Mouse (Mus musculus): ENCODE measurements around the gene Slc25a53. TPM values are rescaled to one million over a fixed set of nuclear protein-coding genes. Genes with fewer than 3 reads are reported as not detected.

Gene Slc25a53
- total RNA-seq (2018; cell fraction: chromatin; rRNA removed) = 10 to 100 TPM in 22 of 26 experiments, 1 to 10 TPM in 4; 4.7 to 25.6 (median 14.1) TPM
- 1 to 10 TPM; 1.1 to 4.8 (median 2.2) TPM for total RNA-seq (2018; cell fraction: cytosol; rRNA removed)
- total RNA-seq (2018; cell fraction: nucleus; rRNA removed) = 10 to 100 TPM in 13 of 26 experiments, 1 to 10 TPM in 13; 4.0 to 35.6 (median 9.7) TPM
- polyA plus RNA-seq (2018) = 2.3 to 3.0 TPM (median 2.7 TPM) in 3 replicates

DNA sequence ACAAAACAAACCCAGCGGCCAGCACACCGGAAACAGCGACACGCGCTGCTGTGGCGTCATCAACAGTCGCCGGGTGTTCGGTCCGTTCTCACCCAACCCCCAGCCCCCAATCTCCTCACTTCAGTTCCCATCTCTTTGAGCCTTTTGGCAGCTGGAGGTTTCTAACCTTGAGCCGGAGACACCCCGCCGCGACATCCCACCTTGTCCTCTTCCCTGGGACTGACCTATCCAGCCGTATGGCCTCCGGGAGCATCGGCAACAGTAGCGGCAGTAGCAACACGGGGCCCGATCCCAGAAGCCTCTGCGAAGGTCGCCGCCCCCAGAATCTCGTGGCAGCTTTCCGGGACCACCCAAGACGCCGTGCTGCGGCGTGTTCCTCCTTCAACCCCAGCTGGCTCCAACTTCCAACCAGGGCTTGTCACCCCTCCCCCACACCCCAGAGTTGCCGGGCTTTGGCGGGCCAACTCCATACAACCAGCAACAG, at the start of gene Slc25a53:
Gene Slc25a53 (minus strand): TSS at position 303 of the 484 bp plus-strand sequence.
- Histone ChIP-seq H3K79me2 (ENCODE audit: inconsistent target) (peaks cover 31% of the 10 kb centered on the region; the same call in 1 of the 2 replicates), H3K36me3 (ENCODE audit: inconsistent target) (no peaks in the 10 kb centered on the region)
- 29% methylated on average over 29 of the region's 31 CpGs for WGBS (ENCODE audit: missing documents)

DNA sequence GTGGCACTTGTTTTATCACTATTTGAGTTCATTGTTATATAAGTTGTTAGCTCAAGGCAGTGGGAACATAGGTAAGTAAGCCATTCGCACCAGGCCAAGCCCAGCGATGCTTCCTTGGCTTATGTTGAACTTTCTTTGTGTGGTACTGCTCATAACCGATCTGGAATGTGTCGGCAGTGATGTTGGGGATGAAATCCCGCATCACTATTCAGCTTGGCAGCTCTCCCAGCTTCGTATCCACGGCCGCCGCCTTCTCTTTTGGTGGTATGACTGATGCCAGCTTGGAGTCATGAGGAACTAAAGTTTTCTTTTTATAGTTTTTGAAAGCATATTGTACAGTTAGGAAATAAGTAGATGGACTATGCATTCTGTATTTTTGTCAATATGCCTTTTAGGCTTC, 25.1 kb upstream of the Slc25a53 start:
- WGBS (ENCODE audit: missing documents) = 90% methylated on average over 9 of the region's 9 CpGs
- no peaks in the 10 kb centered on the region for H3K79me2 ChIP-seq (ENCODE audit: inconsistent target)
- H3K36me3 ChIP-seq (ENCODE audit: inconsistent target) = no peaks in the 10 kb centered on the region
- no peak overlapping the region for H3K27ac ChIP-seq
- H3K4me3 ChIP-seq (ENCODE audit: inconsistent target) = no peak overlapping the region

More for the DNA sequence above, at the start of gene Slc25a53:
- H3K27ac ChIP-seq = peak within 1 kb of the TSS; percentile 70
- H3K4me3 ChIP-seq (ENCODE audit: inconsistent target) = peak within 1 kb of the TSS; percentile 46

GRCm38 (mm10) chrX:137049425-137050225, 11.5 kb upstream of the Slc25a53 start, which contains the start of gene Fam199x:
Gene Fam199x, plus strand, starts transcription at chrX:137049594.
- Histone ChIP-seq H3K4me3 (ENCODE audit: inconsistent target) (peak within 1 kb of the TSS; percentile 56), H3K36me3 (ENCODE audit: inconsistent target) (no peaks in the 10 kb centered on the region), H3K79me2 (ENCODE audit: inconsistent target) (no peaks in the 10 kb centered on the region), H3K27ac (no peak within 1 kb of the TSS)
- 15% methylated on average over 40 of the region's 62 CpGs for WGBS (ENCODE audit: missing documents)

DNA sequence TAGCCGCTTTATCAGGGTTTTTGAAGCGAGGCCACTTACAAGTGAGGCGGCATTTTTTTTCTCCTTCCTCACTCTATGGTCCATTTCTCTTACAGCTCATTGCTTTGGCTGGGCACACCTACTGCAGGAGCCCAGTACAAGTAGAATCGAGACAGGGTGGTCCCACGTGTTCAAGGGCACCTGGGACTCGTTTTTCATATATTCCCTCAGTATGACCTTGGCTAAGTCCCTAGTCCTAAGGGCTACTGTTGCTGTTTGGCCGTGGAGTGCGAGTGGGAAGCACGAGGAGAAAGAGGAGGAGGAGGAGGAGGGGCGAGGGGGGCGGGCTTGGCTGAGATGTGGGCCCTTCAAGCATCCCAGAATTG, 10.9 kb upstream of the Slc25a53 start:
- no peak overlapping the region for H3K4me3 ChIP-seq (ENCODE audit: inconsistent target)
- H3K79me2 ChIP-seq (ENCODE audit: inconsistent target) = no peaks in the 10 kb centered on the region
- WGBS (ENCODE audit: missing documents) = 33% methylated on average over 8 of the region's 11 CpGs
- H3K36me3 ChIP-seq (ENCODE audit: inconsistent target) = no peaks in the 10 kb centered on the region
- no peak overlapping the region for H3K27ac ChIP-seq

DNA sequence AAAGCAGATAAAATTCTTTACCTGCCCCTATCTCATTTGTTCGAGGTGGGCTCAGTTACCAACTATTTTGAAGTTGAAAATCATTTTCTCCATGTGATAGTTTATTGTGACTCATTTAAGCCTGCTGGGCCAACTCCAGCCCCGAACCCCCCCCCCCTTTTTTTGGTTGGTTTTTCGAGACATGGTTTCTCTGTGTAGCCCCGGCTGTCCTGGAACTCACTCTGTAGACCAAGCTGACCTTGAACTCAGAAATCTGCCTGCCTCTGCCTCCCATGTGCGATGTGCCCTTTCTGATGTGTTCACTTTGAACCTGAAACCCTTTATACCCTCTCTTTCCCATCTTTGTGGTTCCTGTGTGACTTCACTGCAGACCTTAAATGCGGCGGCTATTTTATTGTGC, 400 bp upstream of the Slc25a53 start:
- Histone ChIP-seq H3K4me3 (ENCODE audit: inconsistent target) (peak overlapping the region; percentile 46), H3K36me3 (ENCODE audit: inconsistent target) (no peaks in the 10 kb centered on the region), H3K27ac (peak overlapping the region; percentile 70), H3K79me2 (ENCODE audit: inconsistent target) (peaks cover 30% of the 10 kb centered on the region; the same call in 1 of the 2 replicates)
- 40% methylated on average over 5 of the region's 7 CpGs for WGBS (ENCODE audit: missing documents)

DNA sequence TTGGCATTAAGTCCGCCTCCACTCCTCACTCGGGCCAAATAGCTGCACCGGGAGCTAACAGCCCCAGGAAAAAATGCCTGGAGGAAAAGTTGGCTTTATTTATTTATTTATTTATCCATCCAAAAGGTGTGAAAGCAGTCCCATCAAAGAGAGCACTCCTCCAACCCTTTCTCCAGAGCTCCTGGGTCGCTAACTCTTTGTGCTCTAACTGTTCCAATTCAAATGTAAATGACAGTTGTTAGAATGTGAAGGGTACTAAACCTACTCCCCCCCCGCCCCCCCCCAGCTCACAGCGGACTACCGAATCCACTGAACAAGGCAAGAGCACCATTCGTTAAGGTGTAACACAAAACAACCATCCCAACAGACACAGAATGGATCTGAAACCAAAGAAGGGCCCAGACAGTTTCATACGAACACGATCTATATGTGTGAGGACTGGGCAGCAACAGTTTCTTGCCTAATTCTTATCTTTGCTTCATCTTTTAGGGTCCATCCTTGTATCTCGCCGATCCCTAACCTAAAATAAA, 567 bp downstream of the Slc25a53 start:
- Histone ChIP-seq H3K79me2 (ENCODE audit: inconsistent target) (peaks cover 31% of the 10 kb centered on the region; the same call in 1 of the 2 replicates), H3K27ac (peak overlapping the region; percentile 70), H3K4me3 (ENCODE audit: inconsistent target) (peak overlapping the region; percentile 46), H3K36me3 (ENCODE audit: inconsistent target) (no peaks in the 10 kb centered on the region)
- 29% methylated on average over 8 of the region's 12 CpGs for WGBS (ENCODE audit: missing documents)

DNA sequence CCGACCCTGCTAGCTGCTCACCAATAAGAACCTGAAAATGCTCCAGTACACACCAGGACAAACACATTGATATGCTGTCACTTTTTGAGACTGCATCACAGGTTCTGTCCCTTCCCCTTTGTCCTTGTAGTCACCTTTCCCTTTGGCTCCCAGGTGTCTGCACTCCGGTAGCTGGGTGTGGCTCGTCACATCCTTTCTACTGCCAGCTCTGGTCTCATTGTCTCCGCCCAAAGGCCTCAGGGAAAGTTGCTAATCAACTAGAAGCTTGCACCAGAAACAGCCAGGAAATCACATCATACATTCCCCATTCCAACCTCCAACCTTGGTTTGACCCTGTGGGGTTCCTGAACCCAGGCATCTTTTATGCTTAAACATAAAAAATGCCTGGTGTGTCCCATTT, 3.8 kb downstream of the Slc25a53 start:
- 89% methylated on average over 4 of the region's 4 CpGs for whole genome bisulfite sequencing (ENCODE audit: missing documents)
- H3K79me2 ChIP-seq (ENCODE audit: inconsistent target) = peaks cover 31% of the 10 kb centered on the region; the same call in 1 of the 2 replicates
- no peaks in the 10 kb centered on the region for H3K36me3 ChIP-seq (ENCODE audit: inconsistent target)
- H3K27ac ChIP-seq = no peak overlapping the region
- no peak overlapping the region for H3K4me3 ChIP-seq (ENCODE audit: inconsistent target)

DNA sequence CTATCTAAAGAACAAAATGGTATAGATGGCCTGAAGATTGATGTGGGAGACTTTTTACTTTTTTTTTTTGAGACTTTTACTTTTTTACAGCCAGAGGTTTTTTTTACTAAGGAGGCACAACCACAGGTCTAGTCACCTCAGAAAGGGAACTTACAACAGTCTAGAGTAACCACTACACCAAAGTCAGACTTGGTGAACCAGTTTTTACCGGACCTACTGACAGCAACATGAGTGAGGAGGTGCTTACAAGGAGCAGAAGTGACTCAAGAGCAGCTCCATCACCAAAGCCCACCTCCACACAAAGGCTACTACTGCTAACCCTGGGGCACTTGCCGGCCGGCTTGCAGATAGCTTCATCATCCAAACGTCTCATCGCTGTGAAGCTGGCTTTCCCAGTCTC, 6.4 kb downstream of the Slc25a53 start:
- H3K27ac ChIP-seq = no peak overlapping the region
- no peak overlapping the region for H3K4me3 ChIP-seq (ENCODE audit: inconsistent target)
- 86% methylated on average over 5 of the region's 5 CpGs for WGBS (ENCODE audit: missing documents)
- peaks cover 21% of the 10 kb centered on the region; the same call in 1 of the 2 replicates for H3K79me2 ChIP-seq (ENCODE audit: inconsistent target)
- no peaks in the 10 kb centered on the region for H3K36me3 ChIP-seq (ENCODE audit: inconsistent target)

DNA sequence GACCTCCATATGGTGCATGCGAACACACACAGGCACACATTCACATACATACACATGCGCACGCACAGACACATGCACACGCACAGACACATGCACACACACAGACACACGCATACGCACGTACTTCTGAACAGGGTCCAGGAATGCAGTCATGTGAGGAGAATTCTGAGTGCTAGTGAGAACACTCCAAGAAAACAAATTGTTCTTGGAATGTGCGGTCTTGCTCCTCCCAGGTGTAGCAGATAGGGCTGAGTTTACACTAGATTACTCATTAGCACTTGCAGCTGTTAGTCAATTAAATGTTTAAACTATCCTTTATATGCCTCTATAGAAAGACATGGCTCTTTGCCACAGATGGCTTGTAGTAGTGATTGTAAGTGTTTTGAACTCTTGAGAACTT, 7.2 kb downstream of the Slc25a53 start:
- H3K79me2 ChIP-seq (ENCODE audit: inconsistent target) = peaks cover 15% of the 10 kb centered on the region; the same call in 1 of the 2 replicates
- H3K36me3 ChIP-seq (ENCODE audit: inconsistent target) = no peaks in the 10 kb centered on the region
- WGBS (ENCODE audit: missing documents) = 96% methylated on average over 8 of the region's 8 CpGs
- no peak overlapping the region for H3K4me3 ChIP-seq (ENCODE audit: inconsistent target)
- H3K27ac ChIP-seq = no peak overlapping the region

DNA sequence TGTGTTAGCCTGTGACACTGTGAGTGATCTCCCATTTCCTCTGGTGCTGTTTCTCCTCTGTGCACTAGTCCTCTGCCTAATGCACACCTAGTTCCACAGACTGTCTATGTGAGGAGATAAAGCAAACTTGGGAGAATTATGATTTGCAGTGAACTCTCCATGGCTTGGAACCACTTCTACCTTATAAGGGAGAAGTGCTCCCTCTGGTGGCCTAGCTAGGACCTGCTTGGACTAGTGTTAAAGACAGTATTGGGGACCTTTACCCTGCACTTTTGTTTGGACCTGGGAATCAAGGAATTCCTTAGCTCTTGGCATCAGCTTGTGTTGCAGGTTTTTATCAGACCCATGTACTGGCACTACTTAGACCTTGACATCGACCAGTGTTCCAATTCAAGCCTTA, 18.8 kb downstream of the Slc25a53 start:
- no peaks in the 10 kb centered on the region for H3K36me3 ChIP-seq (ENCODE audit: inconsistent target)
- no peak overlapping the region for H3K4me3 ChIP-seq (ENCODE audit: inconsistent target)
- no peaks in the 10 kb centered on the region for H3K79me2 ChIP-seq (ENCODE audit: inconsistent target)
- 9% methylated on average over 1 of the region's 1 CpGs for WGBS (ENCODE audit: missing documents)
- no peak overlapping the region for H3K27ac ChIP-seq

DNA sequence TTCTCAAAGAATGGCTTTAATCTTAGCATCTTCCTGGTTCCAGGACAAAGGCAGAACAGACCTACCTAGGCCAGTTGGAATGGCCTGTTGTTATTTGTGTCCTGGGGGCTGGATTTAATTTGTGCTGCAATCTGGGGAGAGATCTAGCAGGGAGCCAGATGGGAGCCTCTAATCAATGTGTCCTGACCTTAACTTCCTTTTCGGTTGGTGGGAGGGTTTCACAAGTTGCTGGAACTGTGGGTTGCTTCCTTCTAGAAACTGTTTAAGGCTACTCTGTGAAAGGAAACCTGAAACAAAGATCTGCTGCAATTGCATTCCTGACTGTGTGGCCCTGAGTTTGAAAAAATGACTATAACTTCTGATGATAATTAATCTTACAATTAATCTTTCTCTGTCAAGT, 20.4 kb downstream of the Slc25a53 start:
- 20% methylated on average over 1 of the region's 1 CpGs for WGBS (ENCODE audit: missing documents)
- Histone ChIP-seq H3K36me3 (ENCODE audit: inconsistent target) (no peaks in the 10 kb centered on the region), H3K27ac (no peak overlapping the region), H3K4me3 (ENCODE audit: inconsistent target) (no peak overlapping the region), H3K79me2 (ENCODE audit: inconsistent target) (no peaks in the 10 kb centered on the region)

DNA sequence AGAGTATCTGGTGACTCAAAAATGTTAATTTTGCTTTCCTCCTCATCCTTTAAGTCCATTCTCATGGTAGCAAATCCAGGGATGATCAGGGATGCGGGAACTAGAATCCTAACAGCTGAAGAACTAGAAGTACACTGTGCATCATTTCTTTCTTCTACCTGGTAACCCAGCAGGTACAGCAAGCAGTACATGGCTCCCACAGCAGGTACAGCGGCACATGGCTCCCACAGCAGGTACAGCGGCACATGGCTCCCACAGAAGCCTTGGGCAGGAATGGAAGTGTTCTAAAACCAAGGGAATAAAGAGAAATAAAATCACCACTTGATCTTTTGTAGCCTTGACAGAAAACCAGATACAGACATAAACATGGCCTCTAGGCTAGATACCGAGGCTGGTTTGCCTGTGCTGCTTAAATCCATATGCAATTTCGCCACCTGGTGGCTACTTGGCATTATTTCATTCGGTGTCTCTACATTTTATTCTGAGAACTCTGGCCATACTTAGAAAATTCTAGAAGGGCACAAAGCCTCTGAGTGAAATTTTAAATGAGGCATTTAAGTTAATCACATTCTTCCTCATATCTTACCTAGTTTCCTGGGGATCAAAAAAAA, 22.9 kb downstream of the Slc25a53 start:
- Histone ChIP-seq H3K4me3 (ENCODE audit: inconsistent target) (no peak overlapping the region), H3K36me3 (ENCODE audit: inconsistent target) (no peaks in the 10 kb centered on the region), H3K79me2 (ENCODE audit: inconsistent target) (no peaks in the 10 kb centered on the region), H3K27ac (no peak overlapping the region)
- WGBS (ENCODE audit: missing documents) = 49% methylated on average over 5 of the region's 6 CpGs

GRCm38 (mm10) chrX:136996256-136996655, 41.8 kb downstream of the Slc25a53 start:
- WGBS (ENCODE audit: missing documents) = 58% methylated on average over 2 of the region's 2 CpGs
- no peaks in the 10 kb centered on the region for H3K36me3 ChIP-seq (ENCODE audit: inconsistent target)
- no peaks in the 10 kb centered on the region for H3K79me2 ChIP-seq (ENCODE audit: inconsistent target)
- no peak overlapping the region for H3K4me3 ChIP-seq (ENCODE audit: inconsistent target)
- no peak overlapping the region for H3K27ac ChIP-seq

GRCm38 (mm10) chrX:136993641-136994040, 44.5 kb downstream of the Slc25a53 start:
- WGBS (ENCODE audit: missing documents) = 67% methylated on average over 13 of the region's 14 CpGs
- Histone ChIP-seq H3K4me3 (ENCODE audit: inconsistent target) (no peak overlapping the region), H3K79me2 (ENCODE audit: inconsistent target) (no peaks in the 10 kb centered on the region), H3K36me3 (ENCODE audit: inconsistent target) (no peaks in the 10 kb centered on the region), H3K27ac (no peak overlapping the region)

All from macrophage (primary cell).